Mouse (Mus musculus): ENCODE measurements around the gene Selplg.

Gene Selplg

DNA sequence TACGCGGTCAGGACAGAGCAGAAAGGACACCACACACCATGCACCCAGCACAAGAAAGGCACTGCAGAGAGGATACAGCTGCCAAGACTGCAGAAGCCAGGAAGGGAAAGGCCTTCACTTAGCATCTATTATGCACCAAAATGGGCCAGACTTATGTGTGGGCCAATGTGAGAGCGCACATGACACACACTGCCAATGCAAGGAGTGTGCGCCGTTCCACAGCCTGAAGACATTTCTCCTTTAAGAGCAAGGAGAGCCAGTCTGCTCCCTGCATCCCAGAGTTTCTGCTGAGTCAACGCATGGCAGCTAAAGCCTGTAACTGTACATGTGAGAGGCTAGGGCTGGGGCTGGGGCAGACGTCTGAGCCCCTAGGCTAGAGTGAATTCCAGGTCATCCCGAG, 63.6 kb downstream of the Selplg start:
- no peak for DNase-seq (ENCODE audit: low read depth)

All from NIH3T3 (cell line).